Mouse (Mus musculus): Measurements from ENCODE around the gene Rcbtb1. TPM values are rescaled to one million over a fixed set of nuclear protein-coding genes. Genes with fewer than 3 reads are reported as not detected.
A peak's percentile ranks its signal among the peaks of the same experiment; 100 is the strongest.

Rcbtb1 gene
- 133 and 148 TPM in 2 replicates for polyA plus RNA-seq (2014; fragmentation: Nextera tagmentation; extraction: Ambion mirVana)

- no peaks in the 10 kb centered on the region for H3K9me3 ChIP-seq (ENCODE audit: control insufficient read depth, low read length)
- no peaks in the 10 kb centered on the region for H3K27me3 ChIP-seq (ENCODE audit: control insufficient read depth, insufficient read depth, low read length)
- peak within 1 kb of the TSS; percentile 97 for H3K27ac ChIP-seq (ENCODE audit: low read depth, low read length)
- H3K9ac ChIP-seq (ENCODE audit: low read length) = peak within 1 kb of the TSS; percentile 97
- peak within 1 kb of the TSS; percentile 80 for H3K4me3 ChIP-seq (ENCODE audit: low read depth, low read length)
- DNase-seq (ENCODE audit: low spot score) (peak; percentile 97), ATAC-seq (replicated peaks; ENCODE audit: low FRiP score) (peak; percentile 97)
- under 1% methylated on average over 84 of the region's 96 CpGs for WGBS
- H3K4me2 ChIP-seq (ENCODE audit: low read depth, low read length, severe bottlenecking) = peak within 1 kb of the TSS; percentile 74
- no peaks in the 10 kb centered on the region for H3K36me3 ChIP-seq (ENCODE audit: control insufficient read depth, insufficient read depth, low read length)
- peaks cover 8% of the 10 kb centered on the region; the same call in 1 of the 2 replicates for H3K4me1 ChIP-seq (replicated peaks; ENCODE audit: control insufficient read depth, insufficient read depth, low read length)
Observed at GRCm38 (mm10) chr14:59200711-59201603, at the start of gene Rcbtb1. Rcbtb1 (plus strand) TSS chr14:59201209.

GRCm38 (mm10) chr14:59155589-59155988 lies 45.4 kb upstream of the Rcbtb1 start:
- no peak for DNase-seq (ENCODE audit: low spot score)
- ATAC-seq (replicated peaks; ENCODE audit: low FRiP score) = no peak
- no peak overlapping the region for H3K9ac ChIP-seq (ENCODE audit: low read length)
- H3K4me2 ChIP-seq (ENCODE audit: low read depth, low read length, severe bottlenecking) = no peak overlapping the region
- no peak overlapping the region for H3K4me3 ChIP-seq (ENCODE audit: low read depth, low read length)
- H3K36me3 ChIP-seq (ENCODE audit: control insufficient read depth, insufficient read depth, low read length) = no peaks in the 10 kb centered on the region
- no peak overlapping the region for H3K27ac ChIP-seq (ENCODE audit: low read depth, low read length)
- no peaks in the 10 kb centered on the region for H3K9me3 ChIP-seq (ENCODE audit: control insufficient read depth, low read length)
- H3K4me1 ChIP-seq (replicated peaks; ENCODE audit: control insufficient read depth, insufficient read depth, low read length) = no peaks in the 10 kb centered on the region
- 85% methylated on average over 2 of the region's 2 CpGs for WGBS
- H3K27me3 ChIP-seq (ENCODE audit: control insufficient read depth, insufficient read depth, low read length) = no peaks in the 10 kb centered on the region

- Histone ChIP-seq H3K9me3 (ENCODE audit: control insufficient read depth, low read length) (no peaks in the 10 kb centered on the region), H3K27ac (ENCODE audit: low read depth, low read length) (no peak overlapping the region), H3K4me3 (ENCODE audit: low read depth, low read length) (no peak overlapping the region), H3K36me3 (ENCODE audit: control insufficient read depth, insufficient read depth, low read length) (no peaks in the 10 kb centered on the region), H3K4me1 (replicated peaks; ENCODE audit: control insufficient read depth, insufficient read depth, low read length) (no peaks in the 10 kb centered on the region), H3K27me3 (ENCODE audit: control insufficient read depth, insufficient read depth, low read length) (no peaks in the 10 kb centered on the region), H3K4me2 (ENCODE audit: low read depth, low read length, severe bottlenecking) (no peak overlapping the region), H3K9ac (ENCODE audit: low read length) (no peak overlapping the region)
- no peak for DNase-seq (ENCODE audit: low spot score)
- WGBS = 83% methylated on average over 3 of the region's 3 CpGs
- no peak for ATAC-seq (replicated peaks; ENCODE audit: low FRiP score)
Observed at GRCm38 (mm10) chr14:59157016-59157698, 43.9 kb upstream of the Rcbtb1 start.

- WGBS = 96% methylated on average over 3 of the region's 3 CpGs
- no peaks in the 10 kb centered on the region for H3K9me3 ChIP-seq (ENCODE audit: control insufficient read depth, low read length)
- no peak within 1 kb of the TSS for H3K4me3 ChIP-seq (ENCODE audit: low read depth, low read length)
- no peak within 1 kb of the TSS for H3K27ac ChIP-seq (ENCODE audit: low read depth, low read length)
- no peak within 1 kb of the TSS for H3K4me2 ChIP-seq (ENCODE audit: low read depth, low read length, severe bottlenecking)
- H3K36me3 ChIP-seq (ENCODE audit: control insufficient read depth, insufficient read depth, low read length) = no peaks in the 10 kb centered on the region
- no peaks in the 10 kb centered on the region for H3K27me3 ChIP-seq (ENCODE audit: control insufficient read depth, insufficient read depth, low read length)
- H3K4me1 ChIP-seq (replicated peaks; ENCODE audit: control insufficient read depth, insufficient read depth, low read length) = no peaks in the 10 kb centered on the region
- DNase-seq (ENCODE audit: low spot score) (no peak), ATAC-seq (replicated peaks; ENCODE audit: low FRiP score) (no peak)
- H3K9ac ChIP-seq (ENCODE audit: low read length) = no peak within 1 kb of the TSS
Observed at GRCm38 (mm10) chr14:59178649-59179048, 22.4 kb upstream of the Rcbtb1 start, which contains the start of gene Gm5142. Gm5142 (minus strand) TSS chr14:59178749.

- Histone ChIP-seq H3K9ac (ENCODE audit: low read length) (no peak overlapping the region), H3K9me3 (ENCODE audit: control insufficient read depth, low read length) (no peaks in the 10 kb centered on the region), H3K27ac (ENCODE audit: low read depth, low read length) (no peak overlapping the region), H3K4me2 (ENCODE audit: low read depth, low read length, severe bottlenecking) (no peak overlapping the region), H3K36me3 (ENCODE audit: control insufficient read depth, insufficient read depth, low read length) (no peaks in the 10 kb centered on the region), H3K4me3 (ENCODE audit: low read depth, low read length) (no peak overlapping the region), H3K4me1 (replicated peaks; ENCODE audit: control insufficient read depth, insufficient read depth, low read length) (no peaks in the 10 kb centered on the region), H3K27me3 (ENCODE audit: control insufficient read depth, insufficient read depth, low read length) (no peaks in the 10 kb centered on the region)
- DNase-seq (ENCODE audit: low spot score) (no peak), ATAC-seq (replicated peaks; ENCODE audit: low FRiP score) (no peak)
- 84% methylated on average over 2 of the region's 2 CpGs for WGBS
Observed at GRCm38 (mm10) chr14:59182732-59183131, 18.3 kb upstream of the Rcbtb1 start.

GRCm38 (mm10) chr14:59185514-59185913 lies 15.5 kb upstream of the Rcbtb1 start:
- Histone ChIP-seq H3K4me1 (replicated peaks; ENCODE audit: control insufficient read depth, insufficient read depth, low read length) (no peaks in the 10 kb centered on the region), H3K27ac (ENCODE audit: low read depth, low read length) (no peak overlapping the region), H3K27me3 (ENCODE audit: control insufficient read depth, insufficient read depth, low read length) (no peaks in the 10 kb centered on the region), H3K4me3 (ENCODE audit: low read depth, low read length) (no peak overlapping the region), H3K9ac (ENCODE audit: low read length) (no peak overlapping the region), H3K9me3 (ENCODE audit: control insufficient read depth, low read length) (no peaks in the 10 kb centered on the region), H3K36me3 (ENCODE audit: control insufficient read depth, insufficient read depth, low read length) (no peaks in the 10 kb centered on the region), H3K4me2 (ENCODE audit: low read depth, low read length, severe bottlenecking) (no peak overlapping the region)
- DNase-seq (ENCODE audit: low spot score) (no peak), ATAC-seq (replicated peaks; ENCODE audit: low FRiP score) (no peak)

GRCm38 (mm10) chr14:59186121-59186520 lies 14.9 kb upstream of the Rcbtb1 start:
- no peaks in the 10 kb centered on the region for H3K36me3 ChIP-seq (ENCODE audit: control insufficient read depth, insufficient read depth, low read length)
- ATAC-seq (replicated peaks; ENCODE audit: low FRiP score) (no peak), DNase-seq (ENCODE audit: low spot score) (no peak)
- no peak overlapping the region for H3K27ac ChIP-seq (ENCODE audit: low read depth, low read length)
- no peaks in the 10 kb centered on the region for H3K9me3 ChIP-seq (ENCODE audit: control insufficient read depth, low read length)
- H3K4me2 ChIP-seq (ENCODE audit: low read depth, low read length, severe bottlenecking) = no peak overlapping the region
- H3K4me3 ChIP-seq (ENCODE audit: low read depth, low read length) = no peak overlapping the region
- no peak overlapping the region for H3K9ac ChIP-seq (ENCODE audit: low read length)
- 88% methylated on average over 2 of the region's 2 CpGs for WGBS
- no peaks in the 10 kb centered on the region for H3K27me3 ChIP-seq (ENCODE audit: control insufficient read depth, insufficient read depth, low read length)
- no peaks in the 10 kb centered on the region for H3K4me1 ChIP-seq (replicated peaks; ENCODE audit: control insufficient read depth, insufficient read depth, low read length)

GRCm38 (mm10) chr14:59201604-59202215 lies 701 bp downstream of the Rcbtb1 start:
- H3K9me3 ChIP-seq (ENCODE audit: control insufficient read depth, low read length) = no peaks in the 10 kb centered on the region
- DNase-seq (ENCODE audit: low spot score) = no peak
- peak overlapping the region; percentile 97 for H3K9ac ChIP-seq (ENCODE audit: low read length)
- H3K27ac ChIP-seq (ENCODE audit: low read depth, low read length) = peak overlapping the region; percentile 97
- WGBS = under 1% methylated on average over 21 of the region's 21 CpGs
- ATAC-seq (replicated peaks; ENCODE audit: low FRiP score) = no peak
- H3K27me3 ChIP-seq (ENCODE audit: control insufficient read depth, insufficient read depth, low read length) = no peaks in the 10 kb centered on the region
- no peaks in the 10 kb centered on the region for H3K36me3 ChIP-seq (ENCODE audit: control insufficient read depth, insufficient read depth, low read length)
- peak overlapping the region; percentile 80 for H3K4me3 ChIP-seq (ENCODE audit: low read depth, low read length)
- H3K4me2 ChIP-seq (ENCODE audit: low read depth, low read length, severe bottlenecking) = peak overlapping the region; percentile 74
- peaks cover 8% of the 10 kb centered on the region; the same call in 1 of the 2 replicates for H3K4me1 ChIP-seq (replicated peaks; ENCODE audit: control insufficient read depth, insufficient read depth, low read length)

Measured in forebrain, embryonic 11.5 days (tissue).